Mouse (Mus musculus) liver (tissue): ENCODE results near the gene Gipr.

ENCODE experiments used
- DNase-seq: peaks from one replicate; pipeline ENCODE4 v3.0.0-alpha.2; 2020; ENCODE audit warnings: mixed read lengths

Gene Gipr

GRCm38 (mm10) chr7:19165656-19166423 is at the start of gene Gipr:
Gene Gipr, minus strand, starts transcription at chr7:19166127.
- DNase-seq: peak; percentile 50

DNA sequence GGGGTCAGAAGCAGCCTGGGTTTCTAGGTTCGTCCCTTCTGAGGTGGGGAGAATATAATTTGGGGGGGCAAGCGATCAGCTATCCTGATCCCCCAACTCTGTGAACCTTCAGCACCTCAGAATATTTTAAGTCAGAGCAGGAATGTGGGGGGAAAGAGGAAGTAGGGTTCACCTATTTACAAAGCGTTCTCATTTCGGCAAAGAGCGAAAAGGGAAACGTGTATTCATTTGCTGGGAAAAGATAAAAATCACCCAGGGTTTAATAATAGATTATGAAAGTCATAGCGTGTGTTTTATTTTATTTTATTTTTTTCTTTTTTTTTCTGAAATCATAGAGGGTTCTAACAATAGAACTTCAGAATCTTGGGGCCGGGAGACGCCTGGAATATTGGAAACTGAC is 49.0 kb upstream of the Gipr start:
- DNase-seq: no peak

DNA sequence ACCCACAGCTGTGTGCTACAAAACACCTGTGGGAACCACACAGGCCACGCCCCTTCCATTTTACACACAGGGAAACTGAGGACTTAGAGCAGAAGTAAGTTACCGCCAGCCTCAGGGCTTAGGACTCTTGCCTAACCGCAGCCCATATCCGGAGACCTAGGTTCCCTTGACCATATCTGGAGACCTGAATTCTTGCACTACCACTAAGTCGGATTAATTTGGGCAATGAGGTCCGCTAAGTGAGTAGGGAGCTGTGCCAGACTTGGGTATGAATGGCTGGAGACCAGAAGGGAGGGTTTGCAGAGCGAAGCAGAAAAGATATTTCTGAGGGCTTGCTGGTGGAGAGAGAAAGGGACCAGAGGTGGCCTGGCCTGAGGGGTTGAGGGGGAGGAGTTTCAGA is 48.4 kb upstream of the Gipr start:
- no peak for DNase-seq

DNA sequence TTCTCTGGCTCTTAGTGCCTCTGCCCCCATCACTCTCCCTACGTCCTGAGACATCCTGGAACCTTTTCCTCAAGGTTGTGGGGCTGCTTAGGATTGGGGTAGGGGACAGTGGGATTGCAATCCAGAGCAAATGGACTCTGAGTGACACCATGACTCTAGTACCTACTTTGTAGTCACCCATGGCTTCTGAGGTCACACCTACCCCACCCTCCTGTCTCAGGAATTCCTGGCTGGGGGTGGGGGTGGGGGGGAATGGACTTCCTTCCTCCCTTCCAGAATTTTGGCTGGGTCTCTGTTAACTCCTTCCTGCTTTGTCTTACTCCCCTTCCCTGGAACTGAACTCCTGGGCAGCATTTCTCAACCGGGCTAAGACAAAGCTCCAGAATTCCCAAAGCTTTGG is 47.5 kb upstream of the Gipr start:
- no peak for DNase-seq

DNA sequence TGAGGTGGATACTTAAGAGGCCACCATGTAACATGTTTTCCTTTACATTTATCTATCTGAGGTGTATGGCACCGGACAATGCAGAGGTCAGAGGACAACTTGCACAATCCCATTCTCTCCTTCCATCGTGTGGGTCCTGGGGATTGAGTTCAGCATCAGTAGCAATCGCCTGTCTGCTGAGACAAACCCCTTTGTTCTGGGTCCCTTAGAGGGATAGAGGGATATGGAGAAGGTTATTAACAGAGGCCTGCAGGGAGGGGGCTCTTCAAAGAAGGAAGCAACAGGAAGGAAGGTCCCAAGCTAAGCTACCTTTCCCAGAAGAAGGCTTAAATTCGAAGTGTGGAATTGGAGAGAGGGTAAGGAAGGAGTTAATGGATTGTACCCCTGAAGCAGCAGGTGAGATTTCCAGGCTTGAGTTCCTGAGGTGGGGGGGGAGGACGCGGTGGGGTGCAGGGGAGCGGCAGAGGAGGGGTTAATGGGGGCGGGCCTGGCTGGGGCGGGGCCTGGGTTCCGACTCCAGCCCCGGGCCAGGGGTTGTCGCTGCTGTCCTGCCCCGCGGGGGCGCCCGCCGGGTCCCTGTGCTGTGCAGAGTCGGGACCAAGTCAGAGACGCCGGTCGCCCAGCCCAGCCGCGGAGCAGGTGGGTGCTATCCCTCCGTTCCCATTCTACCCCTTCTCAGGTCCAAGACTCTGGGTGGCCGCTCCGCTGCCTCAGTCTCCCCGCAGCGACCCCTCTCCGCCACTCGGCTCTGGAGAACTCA is 46.2 kb upstream of the Gipr start, which contains the start of gene Gpr4:
Gene Gpr4, plus strand, starts transcription at position 543 of the 760 bp plus-strand sequence.
- DNase-seq: peak; percentile 51

DNA sequence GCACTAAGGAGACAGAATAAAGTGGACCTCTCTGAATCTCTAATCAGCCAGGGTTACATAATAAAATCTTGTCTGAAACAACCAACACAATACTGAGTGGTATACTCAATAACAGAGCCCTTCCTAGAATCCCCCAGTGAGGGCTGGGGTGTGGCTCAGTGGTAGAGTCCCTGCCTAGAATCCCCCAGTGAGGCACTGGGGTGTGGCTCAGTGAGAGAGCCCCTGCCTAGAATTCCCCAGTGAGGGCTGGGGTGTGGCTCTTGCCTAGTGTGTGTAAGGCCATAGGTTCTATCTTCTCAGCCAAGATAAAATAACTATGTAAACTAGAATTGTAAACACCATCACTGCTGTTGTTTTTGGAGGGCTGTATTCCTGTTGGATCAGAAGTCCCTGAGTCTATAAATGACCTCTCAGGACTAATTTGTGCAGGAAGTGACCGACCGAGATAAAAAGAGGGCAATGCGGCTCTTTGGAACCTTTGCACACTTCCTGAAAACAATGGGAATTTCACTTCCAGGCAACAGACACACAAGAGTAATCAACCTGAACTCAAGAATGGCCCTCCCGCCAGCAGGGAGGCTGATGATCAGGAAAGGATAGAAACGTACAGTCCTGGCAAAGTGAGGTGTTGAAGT is 45.2 kb upstream of the Gipr start:
- no peak for DNase-seq

DNA sequence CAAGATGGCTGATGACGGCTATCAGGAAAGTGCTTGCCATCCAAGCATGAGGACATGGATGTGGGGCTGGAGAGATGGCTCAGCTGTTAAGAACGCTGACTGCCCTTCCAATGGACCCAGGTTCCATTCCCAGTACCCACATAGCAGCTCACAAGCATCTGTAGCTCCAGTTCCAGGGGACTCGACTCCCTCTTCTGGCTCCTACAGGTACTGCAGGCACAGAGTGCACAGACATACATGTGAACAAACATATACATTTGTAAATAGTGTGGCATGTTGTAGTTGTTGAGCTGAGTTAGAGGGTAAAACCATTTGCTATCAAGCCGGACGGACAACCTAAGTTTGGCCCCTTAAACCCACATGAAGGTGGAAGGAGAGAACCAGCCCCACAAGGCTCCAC is 44.1 kb upstream of the Gipr start:
- no peak for DNase-seq

DNA sequence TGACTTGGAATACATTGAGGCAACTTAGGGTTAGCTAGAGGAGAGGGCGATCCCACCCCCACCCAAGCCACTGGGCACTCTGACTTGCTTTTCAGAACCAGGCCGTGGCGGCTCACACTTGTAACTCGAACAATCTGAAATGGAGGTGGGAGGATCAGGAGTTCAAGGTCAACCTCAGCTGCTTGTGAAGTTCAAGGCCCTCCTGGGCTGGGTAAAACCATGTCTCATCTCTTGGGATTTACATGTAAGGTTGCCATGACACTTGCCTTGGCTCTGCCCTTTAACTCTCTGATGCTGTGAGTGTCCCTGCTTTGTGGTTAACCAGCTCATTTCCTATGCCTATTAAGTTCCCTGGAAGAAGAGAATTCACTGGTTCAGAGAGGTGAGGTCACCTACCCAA is 43.6 kb upstream of the Gipr start:
- DNase-seq: no peak

DNA sequence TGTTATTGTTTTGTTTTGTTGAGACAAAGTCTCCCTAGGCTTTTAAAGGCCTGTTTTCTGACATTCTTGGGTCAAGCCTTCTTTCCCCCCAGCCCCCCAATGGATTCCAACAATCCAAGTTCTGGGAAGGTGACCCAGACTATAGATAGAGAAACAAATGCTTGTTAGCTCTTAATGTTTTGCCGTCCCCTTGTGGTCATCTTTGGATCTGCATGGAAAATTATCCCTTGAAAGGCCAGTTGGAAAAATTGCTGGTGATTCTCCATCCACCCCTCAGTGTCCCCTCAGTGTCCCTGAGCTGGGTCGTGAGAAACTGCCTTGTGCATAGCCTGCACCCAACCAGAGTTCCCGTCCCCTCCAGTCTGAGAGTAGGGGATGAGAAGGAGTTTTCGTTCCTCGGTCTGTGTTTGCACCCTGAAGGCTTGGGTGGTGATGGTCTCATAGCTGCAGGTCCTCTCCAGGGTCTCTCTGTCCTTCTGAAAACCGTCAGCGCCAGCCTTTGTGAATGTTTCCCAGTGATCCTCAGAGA is 43.1 kb upstream of the Gipr start:
- no peak for DNase-seq

GRCm38 (mm10) chr7:19208201-19208910 is 42.4 kb upstream of the Gipr start:
- no peak for DNase-seq

GRCm38 (mm10) chr7:19202065-19202850 is 36.3 kb upstream of the Gipr start:
- DNase-seq: peak; percentile 53

DNA sequence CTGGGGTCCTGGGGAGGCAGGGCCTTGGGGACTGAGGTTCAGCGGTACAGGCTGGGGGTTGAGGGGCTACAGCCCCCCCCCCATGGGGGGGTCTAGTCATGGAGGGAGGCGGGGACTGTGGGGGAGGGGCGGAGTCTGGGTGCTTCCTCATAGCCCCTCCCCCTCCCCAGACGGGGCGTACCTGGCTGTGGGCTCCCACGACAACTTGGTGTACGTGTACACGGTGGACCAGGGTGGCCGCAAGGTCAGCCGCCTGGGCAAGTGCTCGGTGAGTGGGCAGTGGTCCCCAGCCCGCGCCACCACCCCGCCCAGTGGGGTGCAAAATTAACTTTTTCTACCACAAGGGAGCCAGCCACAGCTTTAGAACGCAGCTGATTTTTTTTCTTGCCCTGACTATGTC is 35.7 kb upstream of the Gipr start:
- no peak for DNase-seq

- peak; percentile 70 for DNase-seq
These were observed 32.1 kb upstream of the Gipr start for GRCm38 (mm10) chr7:19197985-19198384.

DNA sequence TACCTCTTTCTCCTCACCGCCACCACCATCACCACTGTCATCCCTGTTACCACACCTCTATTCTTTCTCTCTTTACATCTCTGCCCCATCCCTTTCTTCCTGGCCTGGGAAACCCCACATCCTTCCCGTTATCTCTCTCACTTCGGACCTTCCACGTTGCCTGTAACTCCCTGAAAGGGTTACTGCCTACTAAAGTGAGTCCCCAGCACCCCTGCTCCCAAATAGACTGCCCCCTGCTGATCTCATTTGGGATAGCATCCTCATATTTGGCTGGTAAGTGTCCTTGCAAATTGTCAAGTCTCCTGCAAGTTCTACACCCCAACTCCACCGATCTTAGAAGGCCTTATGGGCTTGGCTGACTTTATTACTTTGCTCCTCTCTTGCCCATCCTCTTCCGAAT is 30.7 kb upstream of the Gipr start:
- DNase-seq: peak; percentile 36

- no peak for DNase-seq
These were observed 28.7 kb upstream of the Gipr start for GRCm38 (mm10) chr7:19194676-19195075.

- DNase-seq: no peak
These were observed 18.8 kb upstream of the Gipr start for GRCm38 (mm10) chr7:19184758-19185157.

DNA sequence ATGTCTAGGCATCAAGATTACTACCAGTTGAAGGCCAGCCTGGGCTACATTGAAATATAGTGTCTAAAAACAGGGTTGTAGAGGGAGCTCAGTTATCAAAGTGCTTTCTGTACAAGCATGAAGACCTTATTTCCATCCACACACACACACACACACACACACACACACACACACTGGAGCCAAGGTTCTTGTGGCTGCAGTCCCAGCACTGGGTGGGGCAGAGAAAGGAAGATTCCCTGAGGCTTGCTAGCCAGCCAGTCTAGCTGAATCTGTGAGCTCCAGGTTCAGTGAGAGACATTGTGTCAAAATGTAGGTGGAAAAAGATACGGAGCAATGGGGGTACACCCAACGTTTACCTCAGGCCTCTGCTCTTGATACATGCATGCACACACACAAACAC is 18.3 kb upstream of the Gipr start:
- no peak for DNase-seq

- DNase-seq: peak; percentile 66
These were observed 15.0 kb upstream of the Gipr start for GRCm38 (mm10) chr7:19180862-19181429.

DNA sequence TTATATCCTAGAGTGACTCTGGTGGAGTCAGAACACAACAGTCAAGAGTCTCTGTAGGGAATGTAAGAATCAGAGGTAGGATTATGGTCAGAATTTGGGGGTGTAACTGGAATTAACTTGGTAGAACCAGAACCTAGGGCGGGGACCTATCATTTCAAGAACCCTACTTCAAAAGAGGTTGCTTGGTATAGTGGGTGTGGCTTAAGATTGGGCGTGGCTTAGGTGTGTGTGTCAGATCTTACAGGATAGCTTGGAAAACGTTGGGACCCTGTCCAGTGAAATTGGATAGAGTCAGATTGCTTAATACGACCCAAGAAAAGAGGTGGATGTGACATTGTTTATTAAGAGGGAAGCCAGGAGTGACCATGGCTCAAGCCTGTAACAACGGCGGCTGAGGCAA is 14.0 kb upstream of the Gipr start:
- DNase-seq: peak; percentile 44

DNA sequence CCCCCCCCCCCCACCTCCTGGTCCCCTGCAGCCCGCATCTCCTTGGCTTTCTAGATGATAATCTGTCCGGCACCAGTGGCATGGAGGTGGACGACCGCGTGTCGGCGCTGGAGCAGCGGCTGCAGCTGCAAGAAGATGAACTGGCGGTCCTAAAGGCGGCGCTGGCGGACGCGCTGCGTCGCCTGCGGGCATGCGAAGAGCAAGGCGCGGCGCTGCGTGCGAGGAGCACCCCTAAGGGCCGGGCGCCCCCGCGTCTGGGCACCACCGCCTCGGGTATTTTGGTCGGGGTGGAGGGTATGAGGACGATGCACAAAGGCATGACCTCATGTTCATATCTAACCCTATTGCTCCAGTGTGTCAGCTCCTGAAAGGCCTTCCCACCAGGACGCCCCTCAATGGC is 13.2 kb upstream of the Gipr start:
- DNase-seq: peak; percentile 77

- peak; percentile 81 for DNase-seq
These were observed 12.6 kb upstream of the Gipr start for GRCm38 (mm10) chr7:19178443-19179092.
